Mouse (Mus musculus): ENCODE data around the gene Gm20075. TPM values are rescaled to one million over a fixed set of nuclear protein-coding genes. Genes with fewer than 3 reads are reported as not detected.
A peak's percentile ranks its signal among the peaks of the same experiment; 100 is the strongest.
"Not testable (repeated sequence)": the region's sequence is repeated elsewhere in the genome, so short reads cannot be mapped to it uniquely, and the experiment has no call there.

The Gm20075 gene
- polyA plus RNA-seq, 1 experiment from 2014 or later, result 36.7 TPM

DNA sequence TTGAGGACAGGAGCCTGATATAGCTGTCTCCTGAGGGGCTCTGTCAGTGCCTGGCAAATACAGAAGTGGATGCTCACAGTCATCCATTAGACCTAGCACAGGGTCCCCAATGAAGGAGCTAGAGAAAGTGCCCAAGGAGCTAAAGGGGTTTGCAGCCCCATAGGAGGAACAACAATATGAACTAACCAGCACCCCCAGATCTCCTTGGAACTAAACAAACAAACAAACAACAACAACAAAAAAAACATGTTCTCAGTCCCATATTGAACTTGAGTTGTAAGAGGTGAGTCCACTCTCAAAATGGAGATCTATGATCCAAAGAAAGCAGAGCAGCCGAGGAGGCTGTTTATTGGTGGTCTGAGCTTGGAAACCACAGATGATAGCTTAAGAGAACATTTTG is 578 bp upstream of the Gm20075 start, which contains the start of gene Gm17190:
Gene Gm17190 (plus strand): TSS at position 301 of the 400 bp plus-strand sequence.
- not testable (repeated sequence) for H3K36me3 ChIP-seq (ENCODE audit: control insufficient read depth, insufficient read depth, low read length); H3K27me3 ChIP-seq (ENCODE audit: control insufficient read depth, insufficient read depth, low read length); ATAC-seq (ENCODE audit: low FRiP score); H3K4me3 ChIP-seq (ENCODE audit: low read depth, low read length); H3K9me3 ChIP-seq (ENCODE audit: control insufficient read depth, low read length); H3K4me1 ChIP-seq (replicated peaks; ENCODE audit: control insufficient read depth, insufficient read depth, low read length); H3K27ac ChIP-seq (ENCODE audit: low read depth, low read length); H3K9ac ChIP-seq (ENCODE audit: low read depth, low read length); DNase-seq (ENCODE audit: low spot score); H3K4me2 ChIP-seq (replicated peaks; ENCODE audit: low read depth, low read length)
- WGBS, result 92% methylated on average over 1 of the region's 1 CpGs

DNA sequence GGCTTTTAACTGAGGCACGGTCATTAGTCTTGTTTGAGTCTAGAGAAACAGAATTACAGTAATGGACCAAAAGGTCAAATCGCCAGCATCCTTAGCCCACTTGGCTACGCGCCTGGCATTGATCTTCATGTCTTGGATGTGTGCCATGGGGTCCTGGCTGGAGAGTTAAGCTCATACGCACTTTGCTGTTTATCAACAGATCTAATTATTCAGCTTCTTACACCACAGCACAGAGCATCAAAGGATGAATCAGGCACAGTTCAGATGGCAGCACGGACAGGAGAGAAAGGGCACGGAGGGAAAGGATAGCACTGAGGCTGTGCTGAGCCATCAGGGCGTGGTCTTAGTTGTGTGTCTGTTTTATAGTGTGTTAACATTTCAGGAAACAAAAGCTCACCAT is 7.6 kb downstream of the Gm20075 start:
- H3K4me1 ChIP-seq (replicated peaks; ENCODE audit: control insufficient read depth, insufficient read depth, low read length), result no peaks in the 10 kb centered on the region
- H3K4me2 ChIP-seq (replicated peaks; ENCODE audit: low read depth, low read length), result no peak overlapping the region
- ATAC-seq (ENCODE audit: low FRiP score) (no peak), DNase-seq (ENCODE audit: low spot score) (no peak)
- no peaks in the 10 kb centered on the region for H3K27me3 ChIP-seq (ENCODE audit: control insufficient read depth, insufficient read depth, low read length)
- H3K9me3 ChIP-seq (ENCODE audit: control insufficient read depth, low read length), result no peaks in the 10 kb centered on the region
- no peak overlapping the region for H3K9ac ChIP-seq (ENCODE audit: low read depth, low read length)
- H3K4me3 ChIP-seq (ENCODE audit: low read depth, low read length), result no peak overlapping the region
- no peaks in the 10 kb centered on the region for H3K36me3 ChIP-seq (ENCODE audit: control insufficient read depth, insufficient read depth, low read length)
- 72% methylated on average over 8 of the region's 8 CpGs for WGBS
- no peak overlapping the region for H3K27ac ChIP-seq (ENCODE audit: low read depth, low read length)

- H3K4me2 ChIP-seq (replicated peaks; ENCODE audit: low read depth, low read length), result no peak overlapping the region
- no peaks in the 10 kb centered on the region for H3K4me1 ChIP-seq (replicated peaks; ENCODE audit: control insufficient read depth, insufficient read depth, low read length)
- no peaks in the 10 kb centered on the region for H3K27me3 ChIP-seq (ENCODE audit: control insufficient read depth, insufficient read depth, low read length)
- no peak overlapping the region for H3K27ac ChIP-seq (ENCODE audit: low read depth, low read length)
- H3K4me3 ChIP-seq (ENCODE audit: low read depth, low read length), result no peak overlapping the region
- WGBS, result 87% methylated on average over 3 of the region's 3 CpGs
- H3K9me3 ChIP-seq (ENCODE audit: control insufficient read depth, low read length), result no peaks in the 10 kb centered on the region
- DNase-seq (ENCODE audit: low spot score), result no peak
- ATAC-seq (ENCODE audit: low FRiP score), result no peak
- no peak overlapping the region for H3K9ac ChIP-seq (ENCODE audit: low read depth, low read length)
- H3K36me3 ChIP-seq (ENCODE audit: control insufficient read depth, insufficient read depth, low read length), result no peaks in the 10 kb centered on the region
These were observed 28.4 kb downstream of the Gm20075 start for GRCm38 (mm10) chr13:96052755-96053154.

DNA sequence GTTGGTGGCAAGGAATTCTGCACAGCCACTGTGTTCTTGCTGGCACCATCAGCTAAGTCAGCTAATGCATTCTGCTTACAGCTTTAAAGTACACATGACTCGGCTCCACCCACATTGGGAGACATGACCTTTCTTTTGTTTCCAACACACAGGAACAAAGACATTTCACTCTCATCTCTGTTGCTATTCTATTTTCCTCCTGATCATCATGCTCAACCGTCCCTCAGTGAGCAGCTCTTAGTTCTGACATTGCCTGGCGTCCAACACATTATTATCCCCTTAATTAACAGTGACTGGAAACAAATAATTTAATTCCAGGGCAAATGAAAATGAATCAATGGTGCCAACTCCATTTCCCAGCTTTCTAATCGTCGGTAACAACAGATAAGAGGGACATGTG is 35.8 kb downstream of the Gm20075 start:
- H3K9ac ChIP-seq (ENCODE audit: low read depth, low read length), result no peak overlapping the region
- no peaks in the 10 kb centered on the region for H3K36me3 ChIP-seq (ENCODE audit: control insufficient read depth, insufficient read depth, low read length)
- H3K4me2 ChIP-seq (replicated peaks; ENCODE audit: low read depth, low read length), result no peak overlapping the region
- DNase-seq (ENCODE audit: low spot score) (peak; percentile 19), ATAC-seq (ENCODE audit: low FRiP score) (no peak)
- no peak overlapping the region for H3K4me3 ChIP-seq (ENCODE audit: low read depth, low read length)
- H3K9me3 ChIP-seq (ENCODE audit: control insufficient read depth, low read length), result no peaks in the 10 kb centered on the region
- no peak overlapping the region for H3K27ac ChIP-seq (ENCODE audit: low read depth, low read length)
- no peaks in the 10 kb centered on the region for H3K4me1 ChIP-seq (replicated peaks; ENCODE audit: control insufficient read depth, insufficient read depth, low read length)
- WGBS, result 53% methylated on average over 5 of the region's 5 CpGs
- H3K27me3 ChIP-seq (ENCODE audit: control insufficient read depth, insufficient read depth, low read length), result no peaks in the 10 kb centered on the region

DNA sequence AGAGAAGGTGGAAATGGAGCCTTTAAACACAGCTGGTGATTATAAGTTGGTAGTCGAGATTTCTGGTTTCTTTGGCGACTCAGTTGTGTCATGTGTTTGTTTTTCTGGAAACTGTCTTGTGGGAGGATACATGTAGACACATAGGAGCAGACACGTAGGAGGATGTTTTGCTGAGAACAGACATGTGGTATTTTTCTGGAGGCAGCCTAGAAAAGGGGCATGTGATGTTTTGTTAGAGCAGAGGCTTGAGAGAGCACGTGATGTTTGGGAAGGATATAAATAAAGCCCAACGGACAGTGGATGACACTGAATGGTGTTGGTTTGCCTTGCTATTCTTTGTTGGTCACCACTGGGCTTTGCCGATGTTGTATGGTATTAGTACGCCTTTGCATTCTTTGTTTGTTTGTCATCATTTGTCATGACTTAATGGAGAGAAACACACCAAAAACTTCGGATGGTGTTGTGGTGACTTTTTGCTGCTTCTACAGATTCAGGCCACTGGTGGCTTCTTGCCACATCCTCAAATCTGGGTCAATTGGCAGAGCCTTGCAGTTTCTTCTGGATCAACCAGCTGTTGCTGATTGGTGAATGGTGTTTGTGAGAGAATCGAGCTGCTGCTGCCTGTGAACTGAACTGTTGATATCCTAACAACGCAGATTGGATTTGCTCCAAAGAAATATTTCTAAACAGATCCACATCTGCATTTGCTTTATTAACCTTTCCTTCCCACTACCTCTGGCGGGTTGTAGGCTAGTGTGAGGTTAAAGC is 40.7 kb downstream of the Gm20075 start:
- no peaks in the 10 kb centered on the region for H3K27me3 ChIP-seq (ENCODE audit: control insufficient read depth, insufficient read depth, low read length)
- no peak overlapping the region for H3K4me3 ChIP-seq (ENCODE audit: low read depth, low read length)
- no peaks in the 10 kb centered on the region for H3K9me3 ChIP-seq (ENCODE audit: control insufficient read depth, low read length)
- no peak for DNase-seq (ENCODE audit: low spot score)
- no peak overlapping the region for H3K27ac ChIP-seq (ENCODE audit: low read depth, low read length)
- WGBS, result 85% methylated on average over 11 of the region's 11 CpGs
- no peak overlapping the region for H3K4me2 ChIP-seq (replicated peaks; ENCODE audit: low read depth, low read length)
- H3K4me1 ChIP-seq (replicated peaks; ENCODE audit: control insufficient read depth, insufficient read depth, low read length), result no peaks in the 10 kb centered on the region
- no peak overlapping the region for H3K9ac ChIP-seq (ENCODE audit: low read depth, low read length)
- ATAC-seq (ENCODE audit: low FRiP score), result no peak
- no peaks in the 10 kb centered on the region for H3K36me3 ChIP-seq (ENCODE audit: control insufficient read depth, insufficient read depth, low read length)

- WGBS, result 92% methylated on average over 1 of the region's 1 CpGs
- no peak overlapping the region for H3K4me2 ChIP-seq (replicated peaks; ENCODE audit: low read depth, low read length)
- DNase-seq (ENCODE audit: low spot score) (no peak), ATAC-seq (ENCODE audit: low FRiP score) (no peak)
- no peaks in the 10 kb centered on the region for H3K4me1 ChIP-seq (replicated peaks; ENCODE audit: control insufficient read depth, insufficient read depth, low read length)
- H3K9ac ChIP-seq (ENCODE audit: low read depth, low read length), result no peak overlapping the region
- H3K9me3 ChIP-seq (ENCODE audit: control insufficient read depth, low read length), result no peaks in the 10 kb centered on the region
- no peaks in the 10 kb centered on the region for H3K27me3 ChIP-seq (ENCODE audit: control insufficient read depth, insufficient read depth, low read length)
- no peak overlapping the region for H3K4me3 ChIP-seq (ENCODE audit: low read depth, low read length)
- no peaks in the 10 kb centered on the region for H3K36me3 ChIP-seq (ENCODE audit: control insufficient read depth, insufficient read depth, low read length)
- H3K27ac ChIP-seq (ENCODE audit: low read depth, low read length), result no peak overlapping the region
These were observed 41.6 kb downstream of the Gm20075 start for GRCm38 (mm10) chr13:96039536-96039935.

DNA sequence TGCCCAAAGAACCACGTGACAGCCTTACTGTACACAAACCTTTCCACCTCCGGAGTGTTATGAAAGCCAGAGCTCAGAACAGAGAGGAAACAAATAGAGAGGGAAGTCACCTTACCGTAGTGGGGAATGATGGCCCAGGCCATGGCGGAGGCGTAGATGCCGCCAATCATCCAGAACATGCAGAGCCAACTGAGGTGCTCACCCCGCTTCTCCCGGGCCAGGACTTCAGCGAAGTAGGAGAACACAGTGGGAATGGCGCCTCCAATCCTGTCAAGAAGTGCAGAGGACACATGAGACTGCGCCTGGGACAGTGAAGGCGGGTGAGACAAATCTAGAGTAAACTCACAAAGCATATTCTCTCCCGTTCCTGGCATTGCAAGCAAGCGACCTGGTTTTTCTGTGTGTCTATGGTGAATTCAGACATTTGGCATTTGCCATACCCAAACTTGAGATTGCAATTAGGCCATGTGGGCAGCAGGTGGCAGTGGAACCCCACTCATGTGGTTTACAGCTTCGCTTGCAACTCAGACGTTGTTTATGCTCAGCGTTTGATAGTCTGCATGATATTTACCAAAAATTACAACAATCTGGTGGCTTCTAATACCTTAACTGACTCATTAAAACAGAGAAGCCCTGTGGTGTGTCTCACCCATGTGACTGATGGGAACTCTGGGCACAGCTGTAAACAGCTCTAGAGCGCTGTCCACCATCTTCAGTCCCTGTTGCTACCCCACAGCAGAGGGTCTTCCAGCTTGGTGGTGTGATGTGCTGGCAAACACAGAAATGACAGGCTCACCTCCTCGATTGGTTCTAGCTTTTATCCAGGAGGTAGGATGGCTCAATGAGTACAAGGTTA is 50.6 kb downstream of the Gm20075 start:
- no peaks in the 10 kb centered on the region for H3K4me1 ChIP-seq (replicated peaks; ENCODE audit: control insufficient read depth, insufficient read depth, low read length)
- no peaks in the 10 kb centered on the region for H3K27me3 ChIP-seq (ENCODE audit: control insufficient read depth, insufficient read depth, low read length)
- no peaks in the 10 kb centered on the region for H3K9me3 ChIP-seq (ENCODE audit: control insufficient read depth, low read length)
- H3K9ac ChIP-seq (ENCODE audit: low read depth, low read length), result no peak overlapping the region
- ATAC-seq (ENCODE audit: low FRiP score) (no peak), DNase-seq (ENCODE audit: low spot score) (peak; percentile 81)
- H3K36me3 ChIP-seq (ENCODE audit: control insufficient read depth, insufficient read depth, low read length), result no peaks in the 10 kb centered on the region
- no peak overlapping the region for H3K4me2 ChIP-seq (replicated peaks; ENCODE audit: low read depth, low read length)
- no peak overlapping the region for H3K27ac ChIP-seq (ENCODE audit: low read depth, low read length)
- H3K4me3 ChIP-seq (ENCODE audit: low read depth, low read length), result no peak overlapping the region
- WGBS, result 62% methylated on average over 19 of the region's 19 CpGs

Data from hindbrain, embryonic 11.5 days (tissue).